Mouse (Mus musculus) ovary, postnatal 36 days (tissue): ENCODE data around the gene Pex1.
A peak's percentile ranks its signal among the peaks of the same experiment; 100 is the strongest.
"Not testable (repeated sequence)": the region's sequence is repeated elsewhere in the genome, so short reads cannot be mapped to it uniquely, and the experiment has no call there.

Experiments used
- DNase-seq: peaks from one replicate; pipeline ENCODE4 v3.0.0; 2022; ENCODE audit warnings: low spot score, mixed read lengths

Pex1 gene

DNA sequence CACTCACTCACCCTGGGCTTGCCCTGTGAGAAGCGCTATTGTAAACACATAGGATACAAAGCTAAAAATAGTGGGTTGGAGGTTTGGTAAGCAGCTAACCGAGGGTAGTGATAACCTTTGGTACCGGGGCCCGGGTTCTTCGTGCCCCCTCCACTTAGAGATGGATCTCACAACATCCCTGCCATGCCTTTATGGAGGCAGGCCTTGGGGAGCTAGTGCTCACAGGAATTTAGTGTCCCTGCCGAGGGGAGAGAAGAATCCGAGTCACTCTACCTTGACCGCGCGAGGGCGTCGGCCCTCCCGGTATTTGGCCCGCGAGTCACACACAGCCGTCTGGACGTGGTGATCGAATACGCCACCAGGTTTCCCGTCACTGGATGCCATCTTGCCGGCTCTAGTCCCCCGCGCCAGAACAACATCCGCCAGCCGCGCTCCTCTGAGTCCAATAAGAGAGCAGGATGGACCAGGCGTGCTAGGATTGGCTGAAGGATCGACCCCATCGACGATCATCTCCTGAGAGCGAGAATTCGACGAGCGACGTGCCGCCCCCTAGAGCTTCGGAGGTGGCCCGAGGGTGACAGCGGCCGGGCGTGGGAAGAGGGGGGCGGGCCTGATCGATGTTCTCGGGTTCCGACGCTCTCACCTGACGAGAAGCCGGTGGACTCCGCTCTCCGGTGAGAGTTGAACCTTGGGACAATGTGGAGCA lies at the start of gene Pex1:
TSS of gene Pex1 (plus strand) at position 374 of the 706 bp plus-strand sequence.
- DNase-seq: peak; percentile 92

DNA sequence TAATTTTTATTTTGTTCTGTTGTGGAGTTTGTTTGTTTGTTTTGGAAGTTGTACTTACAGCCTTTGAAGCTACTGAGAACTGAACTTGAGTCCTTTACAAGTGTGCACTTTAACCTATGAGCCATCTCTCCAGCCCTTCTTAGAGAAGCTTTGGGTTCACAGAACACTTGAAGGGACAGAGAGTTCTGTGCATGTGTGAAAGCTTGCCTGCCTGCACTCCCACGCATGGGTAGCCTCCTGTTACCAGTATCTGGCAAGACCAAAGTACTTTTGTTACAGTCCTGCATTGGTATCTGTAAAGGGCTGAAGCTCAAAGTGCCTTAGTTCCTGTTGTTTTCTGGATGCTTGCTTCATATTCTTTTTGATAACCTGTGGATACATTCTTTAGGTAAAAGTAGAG lies 49.6 kb upstream of the Pex1 start:
- no peak for DNase-seq

DNA sequence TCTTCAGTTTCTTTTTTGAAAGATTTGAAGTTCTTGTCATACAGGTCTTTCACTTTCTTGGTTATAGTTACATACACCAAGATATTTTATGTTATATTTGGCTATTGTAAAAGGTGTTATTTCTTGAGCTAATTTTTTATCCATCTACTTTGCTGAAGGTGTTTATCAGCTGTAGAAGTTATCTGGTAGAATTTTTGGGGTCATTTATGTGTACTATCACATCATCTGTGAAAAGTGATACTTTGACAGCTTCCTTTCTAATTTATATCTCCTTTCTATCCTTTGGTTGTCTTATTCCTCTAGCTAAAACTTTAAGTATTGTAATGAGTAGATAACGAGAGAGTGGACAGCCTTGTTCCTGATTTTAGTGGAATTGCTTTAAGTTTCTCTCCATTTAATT lies 44.4 kb upstream of the Pex1 start:
- DNase-seq: no peak

GRCm38 (mm10) chr5:3554198-3554597 lies 41.7 kb upstream of the Pex1 start:
- DNase-seq: no peak

DNA sequence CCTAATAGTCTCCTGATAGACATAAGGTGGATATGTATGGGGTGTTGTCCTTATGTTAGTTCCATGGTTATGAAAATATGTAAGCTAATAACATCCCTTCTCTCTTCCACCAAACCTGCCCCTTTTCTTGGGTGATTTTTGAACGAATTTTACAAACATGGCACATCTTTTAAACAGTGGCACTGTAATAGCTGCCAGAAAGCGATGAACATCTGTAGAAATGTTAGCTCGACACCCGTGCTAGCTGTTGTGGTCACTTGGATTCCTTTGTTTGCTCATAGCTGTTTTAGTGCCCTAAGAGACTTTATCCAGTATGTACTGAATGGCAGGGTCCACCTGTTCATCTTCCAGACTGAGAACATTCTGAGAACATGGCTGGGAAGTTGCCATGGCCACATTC lies 24.6 kb upstream of the Pex1 start, which contains the start of gene 1700109H08Rik:
TSS of gene 1700109H08Rik (plus strand) at position 301 of the 400 bp plus-strand sequence.
- DNase-seq: no peak

GRCm38 (mm10) chr5:3574825-3575224 lies 21.0 kb upstream of the Pex1 start:
- DNase-seq: no peak

GRCm38 (mm10) chr5:3577939-3578338 lies 17.9 kb upstream of the Pex1 start:
- DNase-seq: no peak

GRCm38 (mm10) chr5:3579066-3579465 lies 16.8 kb upstream of the Pex1 start:
- no peak for DNase-seq

GRCm38 (mm10) chr5:3596399-3596766 lies 517 bp downstream of the Pex1 start, which contains the start of gene Rbm48:
Gene Rbm48, minus strand, starts transcription at chr5:3596585.
- DNase-seq: peak; percentile 79

GRCm38 (mm10) chr5:3597171-3597570 lies 1.3 kb downstream of the Pex1 start:
- no peak for DNase-seq

- no peak for DNase-seq
Measured at GRCm38 (mm10) chr5:3598766-3599165, 2.9 kb downstream of the Pex1 start.

GRCm38 (mm10) chr5:3600298-3600697 lies 4.4 kb downstream of the Pex1 start:
- no peak for DNase-seq

DNA sequence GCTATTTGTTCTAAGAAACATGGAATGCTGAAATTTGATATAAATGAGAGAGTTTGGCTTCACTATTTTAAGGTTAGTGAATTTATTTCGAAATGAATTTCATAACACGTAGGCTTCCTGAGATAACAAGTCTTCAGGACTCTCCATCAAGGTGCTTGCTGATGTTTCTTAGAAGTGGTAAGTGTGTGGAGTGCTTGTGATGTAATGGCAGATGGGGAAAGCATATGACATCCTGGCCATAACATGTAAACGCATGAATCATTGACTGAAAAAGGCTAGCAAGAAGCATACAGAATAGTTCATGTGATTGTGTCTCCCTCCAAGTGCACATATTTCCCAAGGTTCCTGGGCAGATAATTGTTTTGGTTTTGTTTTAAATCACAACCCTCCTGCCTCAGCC lies 4.9 kb downstream of the Pex1 start:
- no peak for DNase-seq

DNA sequence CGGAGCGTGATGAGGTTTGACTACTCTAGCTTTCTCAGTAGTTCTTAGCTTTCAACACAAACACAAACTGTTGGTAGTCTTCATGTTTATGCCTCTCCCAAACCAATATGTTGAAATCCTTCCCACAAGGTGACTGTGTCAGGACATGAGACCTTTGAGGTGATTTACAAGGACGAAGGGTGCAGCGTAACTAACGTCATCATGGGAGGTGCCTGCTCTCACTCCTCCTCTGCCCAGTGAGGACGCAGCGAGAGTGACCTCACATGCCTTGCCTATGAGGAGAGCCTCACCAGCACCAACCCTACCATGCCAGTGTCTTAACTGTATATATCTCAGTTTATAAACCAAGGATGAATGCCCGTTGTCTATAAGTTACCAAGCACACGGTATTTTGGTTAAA lies 11.2 kb downstream of the Pex1 start:
- no peak for DNase-seq

- DNase-seq: no peak
Measured at GRCm38 (mm10) chr5:3609241-3609640, 13.4 kb downstream of the Pex1 start.

- not testable (repeated sequence) for DNase-seq
Measured at GRCm38 (mm10) chr5:3611835-3612234, 16.0 kb downstream of the Pex1 start.

- DNase-seq: no peak
Measured at GRCm38 (mm10) chr5:3620486-3620885, 24.6 kb downstream of the Pex1 start.

DNA sequence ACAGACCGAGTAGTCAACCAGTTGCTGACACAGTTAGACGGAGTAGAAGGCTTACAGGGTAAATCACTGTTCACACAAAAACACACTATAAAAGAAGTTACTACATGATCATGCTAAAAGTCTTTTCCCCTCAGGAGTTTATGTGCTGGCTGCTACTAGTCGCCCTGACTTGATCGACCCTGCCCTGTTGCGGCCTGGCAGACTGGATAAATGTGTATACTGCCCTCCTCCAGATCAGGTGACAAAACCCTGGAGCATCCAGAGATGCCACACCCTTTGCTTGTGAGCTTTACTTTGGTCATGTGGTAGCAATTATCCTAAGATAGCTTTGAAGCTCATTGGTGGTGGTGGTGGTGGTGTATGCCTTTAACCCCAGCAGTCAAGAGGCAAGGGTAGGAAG lies 34.2 kb downstream of the Pex1 start:
- DNase-seq: no peak

DNA sequence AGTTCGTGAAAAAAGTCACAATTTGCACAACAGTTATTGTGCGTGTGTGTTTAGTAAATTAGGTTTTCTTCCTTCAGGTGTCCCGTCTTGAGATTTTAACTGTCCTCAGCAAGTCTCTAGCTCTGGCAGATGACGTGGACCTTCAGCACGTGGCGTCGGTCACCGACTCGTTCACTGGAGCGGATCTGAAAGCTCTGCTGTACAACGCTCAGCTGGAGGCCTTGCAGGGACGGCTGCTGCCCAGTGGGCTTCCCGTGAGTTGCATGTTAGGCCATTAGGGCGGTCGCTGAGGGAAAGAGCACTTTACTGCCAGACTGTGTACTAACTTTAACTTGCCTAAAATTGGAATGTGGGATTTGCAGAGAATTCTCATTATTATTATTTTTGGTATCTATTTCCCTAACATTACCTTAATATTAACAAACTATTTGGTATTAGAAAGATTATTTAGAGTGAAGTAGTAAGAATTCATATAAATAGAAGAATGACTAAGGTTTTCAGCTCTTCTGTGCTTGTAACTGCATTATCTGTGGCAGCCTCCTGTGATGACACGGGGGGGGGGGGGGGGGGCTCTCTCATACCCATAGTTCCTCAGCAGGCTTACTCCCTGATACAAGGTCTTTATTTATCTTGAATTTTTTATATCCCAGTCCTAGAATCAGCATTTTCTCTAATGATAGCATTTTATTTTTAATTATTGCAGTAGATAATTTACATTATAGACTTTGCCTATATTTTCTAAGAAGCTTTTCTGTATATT lies 35.8 kb downstream of the Pex1 start:
- no peak for DNase-seq

- no peak for DNase-seq
Measured at GRCm38 (mm10) chr5:3632285-3632684, 36.4 kb downstream of the Pex1 start.

DNA sequence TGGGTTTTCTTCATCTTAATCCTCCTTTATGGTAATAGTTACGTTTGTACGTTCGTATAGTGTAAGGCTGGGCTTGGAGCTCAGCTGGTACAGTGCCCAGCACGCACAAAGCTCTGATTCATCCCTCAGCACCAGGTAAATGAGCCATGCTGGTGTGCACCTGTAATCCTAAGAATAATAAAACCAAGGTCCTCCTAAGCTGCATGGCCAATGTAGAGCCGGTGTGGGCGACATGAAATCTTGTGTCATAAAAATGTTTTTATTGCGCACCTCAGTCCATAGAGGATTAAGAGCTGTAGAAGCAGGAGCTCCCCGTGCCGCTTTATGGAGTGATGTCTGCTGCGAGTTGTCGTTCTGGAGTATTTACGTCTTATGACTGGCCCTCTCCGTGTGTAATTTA lies 37.4 kb downstream of the Pex1 start:
- no peak for DNase-seq

DNA sequence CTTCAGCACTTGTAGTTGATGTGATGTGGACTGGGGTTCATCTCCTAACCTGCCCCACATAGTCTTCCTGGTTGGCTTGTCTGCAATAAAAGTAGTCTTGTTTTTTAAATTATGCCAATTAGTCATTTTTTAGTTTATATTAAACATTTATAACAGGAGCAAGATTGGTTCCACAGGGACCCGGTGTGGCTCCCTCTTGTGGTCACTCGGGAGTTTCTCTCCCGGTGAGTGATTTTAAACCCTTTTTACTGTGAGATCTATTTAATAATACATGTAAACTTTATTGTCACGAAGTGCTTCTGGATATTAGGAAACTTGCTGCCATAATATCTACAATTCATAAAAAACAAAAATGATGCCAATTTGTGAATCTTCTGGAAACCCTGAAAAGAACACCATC lies 38.1 kb downstream of the Pex1 start:
- DNase-seq: no peak

- DNase-seq: no peak
Measured at GRCm38 (mm10) chr5:3635286-3635685, 39.4 kb downstream of the Pex1 start.

DNA sequence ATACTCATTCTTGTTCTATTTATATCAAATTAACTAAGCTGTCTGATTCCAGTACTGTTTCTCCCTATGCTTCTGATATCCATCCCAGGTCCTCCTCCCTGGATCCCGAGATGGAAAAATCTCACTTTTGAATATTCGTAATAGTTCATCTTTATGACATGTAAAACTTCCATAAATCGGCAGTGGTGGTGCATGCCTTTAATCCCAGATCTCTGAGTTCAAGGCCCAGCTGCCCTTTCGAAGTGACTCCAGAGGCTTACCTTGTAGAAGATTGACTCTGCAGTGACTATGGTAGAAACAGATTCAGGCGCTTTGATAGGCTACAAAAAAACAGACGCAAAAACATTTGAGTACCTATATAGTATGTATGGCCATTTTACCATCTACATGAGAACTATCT lies 48.8 kb downstream of the Pex1 start:
- DNase-seq: no peak
